Mouse (Mus musculus): ENCODE results near the gene Gck. TPM values are rescaled to one million over a fixed set of nuclear protein-coding genes. Genes with fewer than 3 reads are reported as not detected.

Gene Gck
- polyA plus RNA-seq, 1 experiment from 2014 or later, result 1.5 TPM

- ATAC-seq (ENCODE audit: low FRiP score) (no peak), DNase-seq (ENCODE audit: low spot score, missing footprints) (peak; percentile 26)
- Histone ChIP-seq H3K4me3 (ENCODE audit: low read depth, low read length) (no peak overlapping the region), H3K9ac (ENCODE audit: low read length) (no peak overlapping the region), H3K9me3 (ENCODE audit: control insufficient read depth, low read length) (no peaks in the 10 kb centered on the region), H3K4me1 (ENCODE audit: control insufficient read depth, insufficient read depth, low read length) (no peaks in the 10 kb centered on the region), H3K36me3 (ENCODE audit: control insufficient read depth, insufficient read depth, low read length) (no peaks in the 10 kb centered on the region), H3K4me2 (no peak overlapping the region), H3K27me3 (ENCODE audit: control insufficient read depth, insufficient read depth, low read length) (no peaks in the 10 kb centered on the region), H3K27ac (ENCODE audit: low read depth, low read length) (no peak overlapping the region)
- WGBS, result 82% methylated on average over 4 of the region's 4 CpGs
These were observed 41.2 kb downstream of the Gck start for GRCm38 (mm10) chr11:5908642-5909041.

DNA sequence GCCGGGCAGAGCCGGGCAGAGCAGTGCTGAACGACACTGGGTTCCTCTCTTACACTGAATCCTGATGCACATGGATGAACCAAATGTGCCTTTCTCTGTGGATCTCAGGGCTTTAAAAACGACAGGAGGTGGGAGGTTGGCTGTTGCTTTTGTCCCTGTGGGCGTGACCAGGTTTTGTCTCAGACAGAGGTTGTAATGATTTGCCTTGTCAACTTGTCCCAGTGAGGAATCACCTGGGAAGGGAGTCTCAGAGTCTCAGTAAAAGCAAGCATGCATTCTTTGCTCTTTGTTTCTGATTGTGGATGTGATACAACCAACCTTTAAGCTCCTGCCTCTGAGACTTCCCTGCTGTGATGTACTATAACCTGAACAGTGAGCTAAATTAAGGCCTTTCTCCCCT, 42.8 kb downstream of the Gck start:
- DNase-seq (ENCODE audit: low spot score, missing footprints), result peak; percentile 77
- no peak overlapping the region for H3K4me3 ChIP-seq (ENCODE audit: low read depth, low read length)
- 50% methylated on average over 5 of the region's 5 CpGs for WGBS
- H3K4me2 ChIP-seq, result no peak overlapping the region
- H3K9ac ChIP-seq (ENCODE audit: low read length), result no peak overlapping the region
- ATAC-seq (ENCODE audit: low FRiP score), result no peak
- no peak overlapping the region for H3K27ac ChIP-seq (ENCODE audit: low read depth, low read length)
- no peaks in the 10 kb centered on the region for H3K36me3 ChIP-seq (ENCODE audit: control insufficient read depth, insufficient read depth, low read length)
- no peaks in the 10 kb centered on the region for H3K27me3 ChIP-seq (ENCODE audit: control insufficient read depth, insufficient read depth, low read length)
- no peaks in the 10 kb centered on the region for H3K9me3 ChIP-seq (ENCODE audit: control insufficient read depth, low read length)
- H3K4me1 ChIP-seq (ENCODE audit: control insufficient read depth, insufficient read depth, low read length), result peaks cover 8% of the 10 kb centered on the region

GRCm38 (mm10) chr11:5905778-5906518, 43.9 kb downstream of the Gck start:
- Histone ChIP-seq H3K27ac (ENCODE audit: low read depth, low read length) (no peak overlapping the region), H3K4me2 (no peak overlapping the region), H3K27me3 (ENCODE audit: control insufficient read depth, insufficient read depth, low read length) (no peaks in the 10 kb centered on the region), H3K4me3 (ENCODE audit: low read depth, low read length) (no peak overlapping the region), H3K4me1 (ENCODE audit: control insufficient read depth, insufficient read depth, low read length) (peaks cover 15% of the 10 kb centered on the region), H3K36me3 (ENCODE audit: control insufficient read depth, insufficient read depth, low read length) (no peaks in the 10 kb centered on the region), H3K9me3 (ENCODE audit: control insufficient read depth, low read length) (no peaks in the 10 kb centered on the region), H3K9ac (ENCODE audit: low read length) (no peak overlapping the region)
- ATAC-seq (ENCODE audit: low FRiP score) (no peak), DNase-seq (ENCODE audit: low spot score, missing footprints) (peak; percentile 14)
- 85% methylated on average over 10 of the region's 10 CpGs for WGBS

DNA sequence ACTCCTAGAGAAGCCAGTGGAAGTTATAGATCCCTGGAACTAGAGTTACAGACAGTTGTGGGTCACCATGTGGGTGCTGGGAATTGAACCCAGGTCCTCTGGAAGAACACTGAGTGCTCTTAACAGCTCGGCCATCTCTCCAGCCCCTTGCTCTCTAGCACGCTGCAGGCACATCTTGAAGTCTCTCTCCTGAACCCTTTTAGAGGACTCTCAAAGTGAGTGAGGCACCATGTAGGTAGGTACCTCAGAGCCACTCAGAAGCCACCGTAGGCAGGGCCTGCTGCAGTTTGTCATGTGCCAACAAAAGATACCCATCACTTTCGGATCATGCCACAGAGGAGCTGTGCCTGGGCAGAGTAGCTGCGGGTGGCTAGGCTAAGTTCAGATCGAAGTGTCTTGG, 45.0 kb downstream of the Gck start:
- no peak for ATAC-seq (ENCODE audit: low FRiP score)
- peaks cover 15% of the 10 kb centered on the region for H3K4me1 ChIP-seq (ENCODE audit: control insufficient read depth, insufficient read depth, low read length)
- no peak overlapping the region for H3K4me3 ChIP-seq (ENCODE audit: low read depth, low read length)
- no peak overlapping the region for H3K4me2 ChIP-seq
- no peaks in the 10 kb centered on the region for H3K36me3 ChIP-seq (ENCODE audit: control insufficient read depth, insufficient read depth, low read length)
- peak; percentile 33 for DNase-seq (ENCODE audit: low spot score, missing footprints)
- no peaks in the 10 kb centered on the region for H3K9me3 ChIP-seq (ENCODE audit: control insufficient read depth, low read length)
- no peak overlapping the region for H3K9ac ChIP-seq (ENCODE audit: low read length)
- 91% methylated on average over 6 of the region's 6 CpGs for WGBS
- H3K27me3 ChIP-seq (ENCODE audit: control insufficient read depth, insufficient read depth, low read length), result no peaks in the 10 kb centered on the region
- H3K27ac ChIP-seq (ENCODE audit: low read depth, low read length), result no peak overlapping the region

GRCm38 (mm10) chr11:5904357-5904756, 45.5 kb downstream of the Gck start:
- Histone ChIP-seq H3K4me2 (no peak overlapping the region), H3K4me1 (ENCODE audit: control insufficient read depth, insufficient read depth, low read length) (peaks cover 15% of the 10 kb centered on the region), H3K9ac (ENCODE audit: low read length) (no peak overlapping the region), H3K27ac (ENCODE audit: low read depth, low read length) (no peak overlapping the region), H3K27me3 (ENCODE audit: control insufficient read depth, insufficient read depth, low read length) (no peaks in the 10 kb centered on the region), H3K4me3 (ENCODE audit: low read depth, low read length) (no peak overlapping the region), H3K9me3 (ENCODE audit: control insufficient read depth, low read length) (no peaks in the 10 kb centered on the region), H3K36me3 (ENCODE audit: control insufficient read depth, insufficient read depth, low read length) (no peaks in the 10 kb centered on the region)
- DNase-seq (ENCODE audit: low spot score, missing footprints), result peak; percentile 80
- ATAC-seq (ENCODE audit: low FRiP score), result no peak
- 91% methylated on average over 19 of the region's 19 CpGs for WGBS

- H3K4me3 ChIP-seq (ENCODE audit: low read depth, low read length), result no peak overlapping the region
- no peak for ATAC-seq (ENCODE audit: low FRiP score)
- no peak overlapping the region for H3K27ac ChIP-seq (ENCODE audit: low read depth, low read length)
- no peaks in the 10 kb centered on the region for H3K36me3 ChIP-seq (ENCODE audit: control insufficient read depth, insufficient read depth, low read length)
- DNase-seq (ENCODE audit: low spot score, missing footprints), result peak; percentile 76
- H3K9me3 ChIP-seq (ENCODE audit: control insufficient read depth, low read length), result no peaks in the 10 kb centered on the region
- WGBS, result 81% methylated on average over 2 of the region's 2 CpGs
- H3K4me1 ChIP-seq (ENCODE audit: control insufficient read depth, insufficient read depth, low read length), result peaks cover 15% of the 10 kb centered on the region
- no peak overlapping the region for H3K4me2 ChIP-seq
- no peaks in the 10 kb centered on the region for H3K27me3 ChIP-seq (ENCODE audit: control insufficient read depth, insufficient read depth, low read length)
- H3K9ac ChIP-seq (ENCODE audit: low read length), result no peak overlapping the region
These were observed 46.0 kb downstream of the Gck start for GRCm38 (mm10) chr11:5903844-5904243.

DNA sequence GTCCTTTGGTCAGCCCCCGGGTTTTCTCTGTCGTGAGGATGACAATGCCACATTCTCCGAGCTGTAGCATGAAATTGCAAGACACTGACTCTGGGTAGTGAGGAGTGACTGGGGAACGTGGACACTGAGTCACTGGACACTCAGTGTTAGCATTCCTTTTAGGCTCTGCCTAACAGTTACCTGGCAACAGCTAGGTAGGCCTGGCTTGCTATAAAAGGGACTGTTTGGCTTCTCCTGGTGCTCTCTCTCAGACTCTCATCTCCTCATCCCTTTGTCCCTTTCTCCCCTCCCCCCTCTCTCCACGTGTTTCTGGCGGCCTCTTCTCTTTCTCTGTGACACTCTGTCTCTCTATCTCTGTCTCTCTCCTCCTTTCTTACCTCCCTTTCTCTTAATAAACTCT, 47.5 kb downstream of the Gck start:
- H3K9ac ChIP-seq (ENCODE audit: low read length), result peak overlapping the region; percentile 68
- H3K4me2 ChIP-seq, result peak overlapping the region; percentile 73
- no peaks in the 10 kb centered on the region for H3K36me3 ChIP-seq (ENCODE audit: control insufficient read depth, insufficient read depth, low read length)
- no peak overlapping the region; the same call in 1 of the 2 replicates for H3K27ac ChIP-seq (ENCODE audit: low read depth, low read length)
- ATAC-seq (ENCODE audit: low FRiP score), result peak; percentile 47
- peaks cover 21% of the 10 kb centered on the region for H3K4me1 ChIP-seq (ENCODE audit: control insufficient read depth, insufficient read depth, low read length)
- WGBS, result 2% methylated on average over 6 of the region's 6 CpGs
- no peaks in the 10 kb centered on the region for H3K27me3 ChIP-seq (ENCODE audit: control insufficient read depth, insufficient read depth, low read length)
- no peaks in the 10 kb centered on the region for H3K9me3 ChIP-seq (ENCODE audit: control insufficient read depth, low read length)
- H3K4me3 ChIP-seq (ENCODE audit: low read depth, low read length), result peak overlapping the region; percentile 34
- DNase-seq (ENCODE audit: low spot score, missing footprints), result no peak

DNA sequence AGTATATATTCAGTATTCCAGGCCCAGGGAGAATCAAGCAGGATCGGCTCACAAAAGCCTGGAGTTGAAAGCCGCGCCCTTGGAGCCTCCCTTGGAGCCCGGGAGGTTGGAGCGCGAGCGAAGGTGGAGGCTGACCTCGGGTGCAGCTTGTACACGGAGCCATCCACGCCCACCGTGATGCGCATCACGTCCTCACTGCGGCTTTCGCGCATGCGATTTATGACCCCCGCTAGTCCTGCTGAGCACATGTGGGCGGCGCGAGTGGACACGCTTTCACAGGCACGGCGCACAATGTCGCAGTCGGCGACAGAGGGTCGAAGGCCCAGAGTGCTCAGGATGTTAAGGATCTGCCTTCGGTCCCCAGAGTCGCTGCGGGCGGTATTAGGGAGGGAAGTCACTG, 47.9 kb downstream of the Gck start:
- Histone ChIP-seq H3K4me3 (ENCODE audit: low read depth, low read length) (peak overlapping the region; percentile 34), H3K9ac (ENCODE audit: low read length) (peak overlapping the region; percentile 68), H3K27me3 (ENCODE audit: control insufficient read depth, insufficient read depth, low read length) (no peaks in the 10 kb centered on the region; the same call in 1 of the 2 replicates), H3K36me3 (ENCODE audit: control insufficient read depth, insufficient read depth, low read length) (no peaks in the 10 kb centered on the region), H3K27ac (ENCODE audit: low read depth, low read length) (no peak overlapping the region; the same call in 1 of the 2 replicates), H3K4me2 (peak overlapping the region; percentile 73), H3K4me1 (ENCODE audit: control insufficient read depth, insufficient read depth, low read length) (peaks cover 25% of the 10 kb centered on the region), H3K9me3 (ENCODE audit: control insufficient read depth, low read length) (no peaks in the 10 kb centered on the region)
- ATAC-seq (ENCODE audit: low FRiP score) (peak; percentile 78), DNase-seq (ENCODE audit: low spot score, missing footprints) (peak; percentile 96)
- WGBS, result under 1% methylated on average over 32 of the region's 32 CpGs

DNA sequence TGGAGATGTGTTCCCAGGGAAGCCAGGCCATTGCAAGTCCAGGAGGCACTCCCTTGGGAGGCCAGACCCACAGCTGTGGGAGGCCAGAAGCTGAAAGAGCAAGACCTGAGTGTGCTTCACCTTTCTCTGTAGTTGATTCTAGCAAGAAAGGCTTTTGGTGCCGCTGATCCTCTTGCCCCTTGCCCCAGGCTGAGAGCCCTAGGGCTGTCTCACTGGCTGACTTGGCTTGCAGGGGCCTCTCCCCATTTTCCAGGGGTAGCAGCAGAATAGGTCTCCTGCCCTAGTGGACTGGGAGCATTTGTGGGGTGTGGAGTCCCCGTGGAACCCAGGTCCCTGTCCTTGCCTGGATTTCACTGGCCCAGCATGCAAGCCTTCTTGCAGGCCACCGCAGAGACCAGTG, 48.6 kb downstream of the Gck start:
- H3K4me3 ChIP-seq (ENCODE audit: low read depth, low read length), result peak overlapping the region; percentile 34
- H3K9ac ChIP-seq (ENCODE audit: low read length), result peak overlapping the region; percentile 68
- H3K4me2 ChIP-seq, result peak overlapping the region; percentile 73
- peaks cover 2% of the 10 kb centered on the region for H3K27me3 ChIP-seq (ENCODE audit: control insufficient read depth, insufficient read depth, low read length)
- DNase-seq (ENCODE audit: low spot score, missing footprints) (peak; percentile 85), ATAC-seq (ENCODE audit: low FRiP score) (peak; percentile 5; the same call in 1 of the 2 replicates)
- H3K4me1 ChIP-seq (ENCODE audit: control insufficient read depth, insufficient read depth, low read length), result peaks cover 25% of the 10 kb centered on the region
- no peak overlapping the region for H3K27ac ChIP-seq (ENCODE audit: low read depth, low read length)
- H3K9me3 ChIP-seq (ENCODE audit: control insufficient read depth, low read length), result no peaks in the 10 kb centered on the region
- WGBS, result 19% methylated on average over 3 of the region's 3 CpGs
- no peaks in the 10 kb centered on the region for H3K36me3 ChIP-seq (ENCODE audit: control insufficient read depth, insufficient read depth, low read length)
